Mouse (Mus musculus) hindbrain, embryonic 13.5 days (tissue): Measurements from ENCODE around the gene Lzts2. TPM values are rescaled to one million over a fixed set of nuclear protein-coding genes. Genes with fewer than 3 reads are reported as not detected.

ENCODE experiments used
- ATAC-seq: fragments of 200-750 bp; cut with Nextera tagmentation; 2 replicates; pipeline ENCODE4 v1.8.0; 2017; ENCODE audit warnings: moderate TSS enrichment; ENCODE audit not compliant: low FRiP score
- H3K27ac ChIP-seq: fragments of 300-500 bp; sonication (generic); 2 replicates; pipeline ENCODE4 v1.5.1; 2015; ENCODE audit warnings: inconsistent platforms, mild to moderate bottlenecking, moderate library complexity
- H3K27me3 ChIP-seq: fragments of 300-500 bp; sonication (generic); 2 replicates; pipeline ENCODE4 v1.6.1; 2015; ENCODE audit warnings: mild to moderate bottlenecking, inconsistent platforms
- H3K36me3 ChIP-seq: fragments of 300-500 bp; sonication (generic); 2 replicates; pipeline ENCODE4 v1.6.1; 2015; ENCODE audit warnings: mild to moderate bottlenecking, inconsistent platforms
- H3K4me1 ChIP-seq: fragments of 300-500 bp; sonication (generic); replicated peaks from 2 replicates; pipeline ENCODE4 v1.6.1; 2015; ENCODE audit warnings: inconsistent platforms
- H3K4me2 ChIP-seq: fragments of 300-500 bp; sonication (generic); 2 replicates; pipeline ENCODE4 v1.6.1; 2015; ENCODE audit warnings: inconsistent platforms, mild to moderate bottlenecking, moderate library complexity
- H3K4me3 ChIP-seq: fragments of 300-500 bp; sonication (generic); 2 replicates; pipeline ENCODE4 v1.5.1; 2015; ENCODE audit warnings: mild to moderate bottlenecking, inconsistent platforms
- H3K9ac ChIP-seq: fragments of 300-500 bp; sonication (generic); 2 replicates; pipeline ENCODE4 v1.6.1; 2015; ENCODE audit warnings: mild to moderate bottlenecking, inconsistent platforms
- H3K9me3 ChIP-seq: fragments of 300-500 bp; sonication (generic); 2 replicates; pipeline ENCODE4 v1.6.1; 2016; ENCODE audit warnings: inconsistent platforms
- WGBS: fragments of 180-500 bp; shearing (Covaris S2); methylation state at CpG from one replicate; pipeline ENCODE4 v1.1.7; 2015; 5-methylcytosine and 5-hydroxymethylcytosine counted together
- polyA plus RNA-seq: library from polyadenylated mRNA; unstranded; fragments of >200 nt; fragmentation: Nextera tagmentation; extraction: Ambion mirVana; gene quantifications from 2 replicates; pipeline ENCODE4 v1.2.1, GENCODE M21; 2015

The Lzts2 gene
- polyA plus RNA-seq, 1 experiment from 2014 or later = 24.1 TPM

DNA sequence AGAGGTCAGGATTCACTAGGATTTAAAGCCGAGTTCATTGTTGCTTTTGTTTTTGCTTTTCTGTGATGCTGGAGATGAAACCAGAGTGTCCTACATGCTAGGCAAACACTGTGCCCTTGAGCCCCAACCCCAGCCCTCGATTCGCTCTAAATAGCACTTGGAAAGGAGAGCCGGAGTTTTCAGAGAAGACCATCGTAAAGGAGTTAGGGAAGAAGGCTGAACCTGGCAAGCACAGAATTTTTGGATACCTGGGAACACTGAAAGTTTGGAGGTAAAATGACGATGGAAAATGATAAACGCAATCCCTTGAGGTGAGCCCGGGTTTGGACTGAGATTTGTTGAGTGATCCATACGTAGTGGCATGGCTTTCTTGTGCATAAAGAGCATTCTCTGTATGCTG, 25.9 kb upstream of the Lzts2 start:
- 36% methylated on average over 9 of the region's 9 CpGs for WGBS
- no peak for ATAC-seq
- Histone ChIP-seq H3K4me3 (peak overlapping the region; percentile 84), H3K36me3 (peaks cover 16% of the 10 kb centered on the region), H3K9ac (peak overlapping the region; percentile 95), H3K4me1 (peaks cover 40% of the 10 kb centered on the region), H3K27me3 (0 out of 2 replicates have a peak, but pooled peaks cover 6% of the 10 kb centered on the region), H3K9me3 (no peaks in the 10 kb centered on the region), H3K27ac (peak overlapping the region; percentile 84), H3K4me2 (peak overlapping the region; percentile 82)

- WGBS = under 1% methylated on average over 57 of the region's 58 CpGs
- ATAC-seq = peak; percentile 85
- Histone ChIP-seq H3K27ac (peak within 1 kb of the TSS; percentile 84), H3K27me3 (0 out of 2 replicates have a peak, but pooled peaks cover 6% of the 10 kb centered on the region), H3K4me1 (peaks cover 40% of the 10 kb centered on the region), H3K9me3 (no peaks in the 10 kb centered on the region), H3K36me3 (peaks cover 15% of the 10 kb centered on the region), H3K4me2 (peak within 1 kb of the TSS; percentile 82), H3K9ac (peak within 1 kb of the TSS; percentile 95), H3K4me3 (peak within 1 kb of the TSS; percentile 84)
Measured at GRCm38 (mm10) chr19:44988831-44989566, 25.2 kb upstream of the Lzts2 start, which contains the start of gene Sema4g. Sema4g (plus strand) TSS chr19:44989101.

DNA sequence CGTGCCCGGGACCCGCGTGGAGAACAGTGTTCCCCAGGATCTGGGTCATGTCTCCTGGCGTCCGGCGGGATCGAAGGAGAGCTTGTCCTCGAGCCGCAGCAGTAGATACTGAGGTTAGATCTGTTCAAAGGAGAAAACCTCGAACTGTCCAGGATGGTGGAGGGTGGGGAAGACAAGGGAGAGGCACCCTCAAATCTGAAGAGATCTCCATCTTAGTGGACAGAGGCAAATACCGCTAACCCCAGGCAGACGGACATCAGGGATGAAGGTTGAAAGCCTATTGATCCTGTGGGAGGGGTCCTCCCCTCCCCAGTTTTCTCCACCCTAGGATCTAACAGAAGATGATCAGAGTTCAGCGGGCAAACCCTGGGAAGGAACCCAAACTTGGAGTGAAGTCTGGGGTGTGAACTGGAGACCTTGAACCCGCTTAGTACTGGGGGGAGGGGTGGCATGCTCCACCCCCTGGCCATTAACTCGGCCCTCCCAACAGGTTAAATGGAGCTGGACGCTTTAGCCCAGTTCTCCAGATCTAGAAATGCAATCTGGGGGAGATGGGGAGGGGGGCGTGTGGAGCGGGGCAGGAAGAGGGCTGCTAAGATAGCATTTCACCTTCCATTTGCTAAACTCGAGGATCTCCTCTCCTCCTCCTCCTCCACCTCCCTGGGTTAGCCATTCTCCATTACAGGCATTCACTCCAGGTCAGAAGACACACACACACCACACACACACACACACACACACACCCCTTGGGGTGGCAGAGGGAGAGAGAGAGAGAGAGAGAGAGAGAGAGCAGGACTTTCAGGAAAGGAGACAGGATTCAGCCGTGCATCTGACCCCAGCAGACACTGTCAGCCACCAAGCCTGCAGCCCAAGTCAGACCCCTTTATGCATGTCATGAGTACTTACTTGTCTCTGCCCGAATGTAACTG, 24.4 kb upstream of the Lzts2 start:
- Histone ChIP-seq H3K27ac (peak overlapping the region; percentile 84), H3K9ac (peak overlapping the region; percentile 95), H3K9me3 (no peaks in the 10 kb centered on the region)

GRCm38 (mm10) chr19:44991031-44991430, 23.2 kb upstream of the Lzts2 start:
- H3K27me3 ChIP-seq = 0 out of 2 replicates have a peak, but pooled peaks cover 6% of the 10 kb centered on the region
- no peak for ATAC-seq
- H3K9ac ChIP-seq = peak overlapping the region; percentile 95
- peak overlapping the region; percentile 82 for H3K4me2 ChIP-seq
- peak overlapping the region; percentile 84 for H3K4me3 ChIP-seq
- no peaks in the 10 kb centered on the region for H3K9me3 ChIP-seq
- peaks cover 40% of the 10 kb centered on the region for H3K4me1 ChIP-seq
- H3K27ac ChIP-seq = peak overlapping the region; percentile 71; the same call in 1 of the 2 replicates
- H3K36me3 ChIP-seq = peaks cover 32% of the 10 kb centered on the region
- 81% methylated on average over 8 of the region's 8 CpGs for WGBS

More for the DNA sequence above, 24.4 kb upstream of the Lzts2 start:
- H3K27me3 ChIP-seq = 0 out of 2 replicates have a peak, but pooled peaks cover 6% of the 10 kb centered on the region
- peak; percentile 55 for ATAC-seq
- H3K4me2 ChIP-seq = peak overlapping the region; percentile 82
- WGBS = 6% methylated on average over 22 of the region's 22 CpGs
- peaks cover 23% of the 10 kb centered on the region for H3K36me3 ChIP-seq
- peak overlapping the region; percentile 84 for H3K4me3 ChIP-seq
- H3K4me1 ChIP-seq = peaks cover 40% of the 10 kb centered on the region

- 0 out of 2 replicates have a peak overlapping the region, but pooled peaks have one; percentile 2 for H3K4me2 ChIP-seq
- peak overlapping the region; percentile 95; the same call in 1 of the 2 replicates for H3K9ac ChIP-seq
- H3K4me1 ChIP-seq = peaks cover 40% of the 10 kb centered on the region
- no peaks in the 10 kb centered on the region for H3K9me3 ChIP-seq
- no peaks in the 10 kb centered on the region for H3K27me3 ChIP-seq
- H3K36me3 ChIP-seq = peaks cover 44% of the 10 kb centered on the region
- H3K27ac ChIP-seq = no peak overlapping the region
- ATAC-seq = no peak
- WGBS = 58% methylated on average over 7 of the region's 7 CpGs
- H3K4me3 ChIP-seq = no peak overlapping the region
Measured at GRCm38 (mm10) chr19:44992246-44992645, 22.0 kb upstream of the Lzts2 start.

DNA sequence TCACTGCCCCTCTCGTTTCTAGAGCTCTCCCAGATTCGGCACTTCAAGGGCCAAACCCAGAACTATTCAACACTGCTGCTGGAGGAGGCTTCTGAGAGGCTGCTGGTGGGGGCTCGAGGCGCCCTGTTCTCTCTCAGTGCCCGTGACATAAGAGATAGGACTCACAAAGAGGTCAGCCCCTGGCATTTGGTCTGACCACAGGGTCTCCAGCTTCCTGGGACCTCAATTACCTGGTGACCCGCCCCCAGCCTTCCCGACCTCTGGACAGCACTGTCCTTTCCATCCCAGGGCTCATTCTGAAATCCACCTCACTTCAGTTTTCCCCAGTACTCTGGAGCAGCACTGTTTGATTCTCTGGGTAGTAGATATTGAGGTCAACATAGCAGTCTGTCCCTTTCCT, 21.5 kb upstream of the Lzts2 start:
- H3K9me3 ChIP-seq = no peaks in the 10 kb centered on the region
- 67% methylated on average over 7 of the region's 7 CpGs for WGBS
- H3K36me3 ChIP-seq = peaks cover 48% of the 10 kb centered on the region
- H3K27ac ChIP-seq = no peak overlapping the region
- ATAC-seq = no peak
- H3K4me3 ChIP-seq = no peak overlapping the region
- H3K9ac ChIP-seq = no peak overlapping the region
- no peaks in the 10 kb centered on the region for H3K27me3 ChIP-seq
- H3K4me2 ChIP-seq = 0 out of 2 replicates have a peak overlapping the region, but pooled peaks have one; percentile 2
- H3K4me1 ChIP-seq = peaks cover 40% of the 10 kb centered on the region

GRCm38 (mm10) chr19:44997786-44998185, 16.4 kb upstream of the Lzts2 start:
- Histone ChIP-seq H3K9ac (no peak overlapping the region), H3K4me3 (no peak overlapping the region), H3K27me3 (no peaks in the 10 kb centered on the region), H3K4me1 (no peaks in the 10 kb centered on the region; the same call in 1 of the 2 replicates), H3K9me3 (no peaks in the 10 kb centered on the region), H3K4me2 (no peak overlapping the region), H3K27ac (no peak overlapping the region), H3K36me3 (peaks cover 91% of the 10 kb centered on the region)
- ATAC-seq = no peak
- 85% methylated on average over 11 of the region's 11 CpGs for WGBS

DNA sequence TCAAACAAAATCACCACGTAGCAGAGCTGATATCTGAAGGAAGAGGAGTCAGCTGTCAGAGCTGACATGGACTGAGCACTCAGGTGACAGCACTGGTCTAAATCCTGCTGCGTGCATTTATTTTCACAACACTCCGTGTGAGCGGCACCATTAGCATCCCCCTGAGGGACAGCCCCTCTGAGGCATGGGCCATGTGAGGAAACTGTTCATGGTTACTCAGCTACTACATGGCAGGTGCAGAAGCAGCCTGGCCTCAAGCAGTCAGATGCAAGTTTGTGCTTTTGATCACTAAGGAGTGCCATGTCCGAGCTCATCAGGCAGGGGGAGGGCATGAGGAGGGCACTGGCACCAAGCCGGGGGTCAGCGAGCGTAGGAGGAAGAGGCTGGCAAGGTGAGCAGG, 14.6 kb upstream of the Lzts2 start:
- Histone ChIP-seq H3K27ac (no peak overlapping the region), H3K36me3 (peaks cover 97% of the 10 kb centered on the region), H3K9me3 (no peaks in the 10 kb centered on the region), H3K9ac (no peak overlapping the region), H3K27me3 (no peaks in the 10 kb centered on the region), H3K4me1 (peaks cover 7% of the 10 kb centered on the region; the same call in 1 of the 2 replicates), H3K4me3 (no peak overlapping the region), H3K4me2 (no peak overlapping the region)
- ATAC-seq = no peak
- WGBS = 85% methylated on average over 8 of the region's 8 CpGs

GRCm38 (mm10) chr19:45002301-45002700, 11.9 kb upstream of the Lzts2 start:
- Histone ChIP-seq H3K36me3 (peaks cover 74% of the 10 kb centered on the region), H3K4me3 (no peak overlapping the region), H3K9ac (no peak overlapping the region), H3K4me2 (no peak overlapping the region), H3K4me1 (peaks cover 25% of the 10 kb centered on the region), H3K27me3 (no peaks in the 10 kb centered on the region), H3K27ac (no peak overlapping the region), H3K9me3 (no peaks in the 10 kb centered on the region)
- no peak for ATAC-seq
- 71% methylated on average over 3 of the region's 3 CpGs for WGBS

DNA sequence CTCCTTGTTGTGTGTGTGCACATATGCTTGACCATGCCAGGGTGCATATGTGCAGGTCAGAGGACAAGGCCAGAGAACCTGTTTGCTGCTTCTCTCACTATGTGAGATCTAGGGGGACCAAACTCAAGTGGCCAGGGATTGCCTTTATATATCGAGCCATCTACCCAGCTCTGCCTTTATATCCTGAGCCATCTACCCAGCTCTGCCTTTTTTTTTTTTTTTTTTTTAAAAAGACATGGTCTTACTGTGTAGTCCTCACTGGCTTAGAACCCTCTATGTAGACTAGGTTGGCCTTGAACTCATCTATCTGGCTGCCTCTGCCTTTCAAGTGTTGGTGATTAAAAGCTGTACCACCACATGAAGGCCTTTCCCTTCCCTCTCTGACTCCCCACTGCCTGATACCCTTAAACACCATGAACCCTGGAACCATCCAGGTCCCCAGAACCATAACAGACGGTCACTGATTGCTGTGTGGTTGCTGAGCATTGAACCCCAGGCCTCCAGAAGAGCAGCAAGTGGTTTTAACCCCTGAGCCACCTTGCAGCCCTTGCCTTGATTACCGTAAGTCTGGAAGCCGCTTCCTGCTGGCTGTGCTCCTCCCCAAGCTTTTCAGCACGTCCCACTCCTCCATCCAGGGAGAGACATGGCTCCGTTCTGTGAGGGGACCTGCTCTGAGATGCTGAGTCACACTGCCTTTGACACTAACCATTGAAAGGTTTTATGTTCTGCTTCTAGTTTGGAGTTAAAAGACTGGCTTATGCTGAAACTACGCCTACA, 10.3 kb upstream of the Lzts2 start:
- no peaks in the 10 kb centered on the region for H3K9me3 ChIP-seq
- peaks cover 63% of the 10 kb centered on the region for H3K36me3 ChIP-seq
- no peak overlapping the region for H3K27ac ChIP-seq
- ATAC-seq = no peak
- H3K4me2 ChIP-seq = no peak overlapping the region
- peaks cover 39% of the 10 kb centered on the region for H3K4me1 ChIP-seq
- no peak overlapping the region for H3K4me3 ChIP-seq
- no peaks in the 10 kb centered on the region for H3K27me3 ChIP-seq
- 87% methylated on average over 7 of the region's 7 CpGs for WGBS
- peak overlapping the region; percentile 13; the same call in 1 of the 2 replicates for H3K9ac ChIP-seq

GRCm38 (mm10) chr19:45005444-45005843, 8.8 kb upstream of the Lzts2 start, which contains the start of gene Twnk:
Twnk (plus strand) TSS chr19:45005663.
- Histone ChIP-seq H3K27ac (peak within 1 kb of the TSS; percentile 81), H3K36me3 (peaks cover 60% of the 10 kb centered on the region), H3K27me3 (no peaks in the 10 kb centered on the region), H3K9ac (peak within 1 kb of the TSS; percentile 89), H3K4me2 (peak within 1 kb of the TSS; percentile 99), H3K9me3 (no peaks in the 10 kb centered on the region), H3K4me3 (peak within 1 kb of the TSS; percentile 95), H3K4me1 (peaks cover 43% of the 10 kb centered on the region)
- no peak for ATAC-seq
- 10% methylated on average over 16 of the region's 16 CpGs for WGBS
